Mouse (Mus musculus): ENCODE measurements at regions not wholly inside any gene's neighbourhood (a gene's known extent, or its start where the extent isn't known, plus 50 kb on each side); places are given as distances from the start of the nearest gene placed in this dataset.

DNA sequence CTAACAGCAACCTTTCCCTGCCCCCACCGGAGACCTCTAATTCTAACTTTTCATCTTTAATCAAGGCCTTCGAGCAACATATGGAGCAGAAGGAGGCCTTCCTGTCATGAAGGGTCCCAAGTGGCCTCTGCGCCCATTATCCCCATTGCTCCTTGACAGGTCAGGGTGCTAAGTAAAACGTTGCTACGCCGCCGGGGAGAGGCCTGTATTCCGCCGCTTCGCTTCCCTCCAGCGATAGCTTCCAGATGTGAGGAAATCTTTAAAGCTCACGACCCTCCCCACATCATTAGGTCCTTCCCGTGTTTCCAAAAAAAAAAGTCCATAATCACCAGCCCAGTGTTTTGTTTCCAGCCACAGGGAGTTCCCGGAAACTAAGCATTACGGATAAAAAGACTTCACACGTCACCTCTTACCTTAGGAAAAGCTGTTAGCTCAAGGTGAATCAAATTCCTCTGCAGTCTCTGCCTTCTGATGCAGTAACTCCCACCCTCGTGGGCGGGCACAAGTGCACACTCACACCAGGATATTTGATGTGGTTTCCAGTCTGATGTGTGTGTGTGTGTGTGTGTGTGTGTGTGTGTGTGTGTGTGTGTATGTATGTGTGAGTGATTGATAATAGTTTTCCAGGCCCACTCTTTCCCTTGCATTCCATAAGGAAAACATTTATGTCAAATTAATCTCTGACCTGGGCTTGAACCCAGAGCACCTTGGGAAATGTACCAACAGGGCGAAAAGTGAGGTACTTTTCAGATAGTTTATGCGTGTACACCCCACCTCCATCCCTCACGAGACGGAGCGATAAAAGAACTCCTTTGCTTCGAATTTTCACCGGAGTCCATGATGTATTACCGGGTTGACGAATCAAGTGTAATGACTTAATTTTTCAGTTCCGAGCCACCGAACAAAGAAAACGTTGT lies 107.5 kb downstream of the Gm45692 start:
- H3K36me3 ChIP-seq (ENCODE audit: control insufficient read depth, insufficient read depth, low read length) = no peaks in the 10 kb centered on the region
- no peaks in the 10 kb centered on the region for H3K9me3 ChIP-seq (ENCODE audit: control insufficient read depth, low read length)
- H3K27ac ChIP-seq (ENCODE audit: low read depth, low read length) = no peak overlapping the region
- no peak overlapping the region for H3K4me3 ChIP-seq (ENCODE audit: low read length)
- H3K9ac ChIP-seq (ENCODE audit: low read depth, low read length) = no peak overlapping the region
- H3K4me1 ChIP-seq (ENCODE audit: control insufficient read depth, insufficient read depth, low read length) = no peaks in the 10 kb centered on the region
- H3K27me3 ChIP-seq (ENCODE audit: control insufficient read depth, insufficient read depth, low read length) = no peaks in the 10 kb centered on the region
- H3K4me2 ChIP-seq (replicated peaks; ENCODE audit: low read depth, low read length) = no peak overlapping the region
- WGBS = 38% methylated on average over 30 of the region's 30 CpGs
- no peak for ATAC-seq (ENCODE audit: low FRiP score, low TSS enrichment)

DNA sequence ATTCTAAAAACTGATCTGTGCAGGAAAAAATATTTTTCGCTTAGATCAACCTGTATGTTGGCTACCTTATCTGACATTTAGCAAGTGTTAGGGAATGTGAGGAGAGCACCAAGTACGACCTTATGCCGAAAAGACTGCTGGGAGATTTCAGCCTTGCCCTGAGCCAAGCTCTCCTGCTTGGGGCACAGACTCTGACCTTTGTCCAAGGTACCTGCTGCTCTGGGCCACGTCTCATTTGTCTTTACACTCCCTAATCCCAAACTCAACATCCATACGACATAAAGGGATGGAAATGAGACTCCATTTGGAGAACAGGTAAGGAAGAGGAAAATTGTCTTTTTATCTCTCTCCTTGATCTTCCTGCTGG lies 108.2 kb downstream of the Gm45692 start:
- Histone ChIP-seq H3K4me2 (replicated peaks; ENCODE audit: low read depth, low read length) (no peak overlapping the region), H3K36me3 (ENCODE audit: control insufficient read depth, insufficient read depth, low read length) (no peaks in the 10 kb centered on the region), H3K27ac (ENCODE audit: low read depth, low read length) (no peak overlapping the region), H3K4me3 (ENCODE audit: low read length) (no peak overlapping the region), H3K9me3 (ENCODE audit: control insufficient read depth, low read length) (no peaks in the 10 kb centered on the region), H3K9ac (ENCODE audit: low read depth, low read length) (no peak overlapping the region), H3K27me3 (ENCODE audit: control insufficient read depth, insufficient read depth, low read length) (no peaks in the 10 kb centered on the region), H3K4me1 (ENCODE audit: control insufficient read depth, insufficient read depth, low read length) (no peaks in the 10 kb centered on the region)
- 54% methylated on average over 5 of the region's 5 CpGs for WGBS
- no peak for ATAC-seq (ENCODE audit: low FRiP score, low TSS enrichment)

DNA sequence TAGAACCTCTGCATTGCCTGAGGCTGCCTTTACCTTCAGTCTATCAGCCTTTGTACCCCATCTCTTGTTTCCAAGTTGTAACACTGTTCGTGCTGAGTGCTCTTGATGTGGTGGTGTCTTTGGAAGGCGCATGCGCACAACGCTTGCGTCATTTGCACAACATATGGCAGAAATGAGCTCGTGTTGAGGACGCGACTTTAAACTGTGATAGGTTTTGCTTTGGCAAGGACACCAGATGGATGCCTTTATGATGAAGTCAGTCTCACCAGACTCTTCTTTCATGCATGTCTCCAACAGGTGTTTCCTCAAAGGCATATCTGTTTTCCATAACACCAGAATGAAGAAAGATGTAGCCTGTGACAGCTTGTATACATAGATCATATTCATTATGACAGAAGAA lies 110.2 kb downstream of the Gm45692 start:
- H3K4me2 ChIP-seq (replicated peaks; ENCODE audit: low read depth, low read length) = no peak overlapping the region
- no peaks in the 10 kb centered on the region for H3K27me3 ChIP-seq (ENCODE audit: control insufficient read depth, insufficient read depth, low read length)
- ATAC-seq (ENCODE audit: low FRiP score, low TSS enrichment) = no peak
- H3K36me3 ChIP-seq (ENCODE audit: control insufficient read depth, insufficient read depth, low read length) = no peaks in the 10 kb centered on the region
- no peak overlapping the region for H3K27ac ChIP-seq (ENCODE audit: low read depth, low read length)
- H3K9me3 ChIP-seq (ENCODE audit: control insufficient read depth, low read length) = no peaks in the 10 kb centered on the region
- no peak overlapping the region for H3K9ac ChIP-seq (ENCODE audit: low read depth, low read length)
- H3K4me1 ChIP-seq (ENCODE audit: control insufficient read depth, insufficient read depth, low read length) = no peaks in the 10 kb centered on the region
- WGBS = 92% methylated on average over 8 of the region's 8 CpGs
- H3K4me3 ChIP-seq (ENCODE audit: low read length) = no peak overlapping the region

DNA sequence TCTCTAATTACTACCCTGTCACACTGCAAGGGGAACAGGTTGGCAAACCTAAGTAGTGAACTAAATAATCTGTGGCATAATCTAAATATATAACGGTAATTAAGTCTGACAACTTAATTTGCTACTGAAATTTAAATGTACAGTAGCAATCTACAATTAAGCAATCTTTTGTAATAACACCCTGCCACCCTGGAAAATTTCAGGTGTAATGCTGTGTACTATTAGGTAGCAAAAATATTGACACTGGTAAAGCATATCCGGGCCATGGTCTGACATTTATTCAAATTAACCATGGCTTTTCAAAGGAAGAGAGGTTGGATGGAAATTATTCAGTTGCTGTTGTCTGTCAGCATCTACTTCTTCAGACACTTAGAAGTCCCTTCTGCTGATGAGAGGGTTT lies 119.7 kb downstream of the Gm45692 start:
- Histone ChIP-seq H3K36me3 (ENCODE audit: control insufficient read depth, insufficient read depth, low read length) (no peaks in the 10 kb centered on the region), H3K27ac (ENCODE audit: low read depth, low read length) (no peak overlapping the region), H3K27me3 (ENCODE audit: control insufficient read depth, insufficient read depth, low read length) (no peaks in the 10 kb centered on the region), H3K4me2 (replicated peaks; ENCODE audit: low read depth, low read length) (no peak overlapping the region), H3K4me3 (ENCODE audit: low read length) (no peak overlapping the region), H3K9ac (ENCODE audit: low read depth, low read length) (no peak overlapping the region), H3K4me1 (ENCODE audit: control insufficient read depth, insufficient read depth, low read length) (no peaks in the 10 kb centered on the region), H3K9me3 (ENCODE audit: control insufficient read depth, low read length) (no peaks in the 10 kb centered on the region)
- 89% methylated on average over 2 of the region's 2 CpGs for WGBS
- ATAC-seq (ENCODE audit: low FRiP score, low TSS enrichment) = no peak

DNA sequence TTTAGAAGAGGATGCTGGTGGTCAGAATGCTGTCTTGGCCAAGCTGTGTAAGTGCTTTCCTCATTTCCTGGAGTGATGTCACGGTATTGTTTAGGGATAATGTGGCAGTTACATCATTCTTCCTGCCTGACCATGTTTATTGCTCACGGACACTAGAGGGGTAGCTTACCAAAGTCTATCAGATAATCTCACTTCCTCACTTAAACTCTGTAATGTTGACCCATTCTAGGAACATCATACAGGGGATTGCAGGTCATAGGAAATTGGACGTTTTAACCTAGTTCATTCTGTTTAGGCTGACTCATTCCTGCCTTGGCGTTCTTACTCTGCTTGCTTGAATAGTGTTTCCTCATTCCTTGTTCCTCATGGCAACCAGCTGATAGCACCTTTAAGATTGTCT lies 120.3 kb downstream of the Gm45692 start:
- no peak for ATAC-seq (ENCODE audit: low FRiP score, low TSS enrichment)
- Histone ChIP-seq H3K4me3 (ENCODE audit: low read length) (no peak overlapping the region), H3K27ac (ENCODE audit: low read depth, low read length) (no peak overlapping the region), H3K4me2 (replicated peaks; ENCODE audit: low read depth, low read length) (no peak overlapping the region), H3K36me3 (ENCODE audit: control insufficient read depth, insufficient read depth, low read length) (no peaks in the 10 kb centered on the region), H3K4me1 (ENCODE audit: control insufficient read depth, insufficient read depth, low read length) (no peaks in the 10 kb centered on the region), H3K9ac (ENCODE audit: low read depth, low read length) (no peak overlapping the region), H3K27me3 (ENCODE audit: control insufficient read depth, insufficient read depth, low read length) (no peaks in the 10 kb centered on the region), H3K9me3 (ENCODE audit: control insufficient read depth, low read length) (no peaks in the 10 kb centered on the region)
- 57% methylated on average over 4 of the region's 4 CpGs for WGBS

DNA sequence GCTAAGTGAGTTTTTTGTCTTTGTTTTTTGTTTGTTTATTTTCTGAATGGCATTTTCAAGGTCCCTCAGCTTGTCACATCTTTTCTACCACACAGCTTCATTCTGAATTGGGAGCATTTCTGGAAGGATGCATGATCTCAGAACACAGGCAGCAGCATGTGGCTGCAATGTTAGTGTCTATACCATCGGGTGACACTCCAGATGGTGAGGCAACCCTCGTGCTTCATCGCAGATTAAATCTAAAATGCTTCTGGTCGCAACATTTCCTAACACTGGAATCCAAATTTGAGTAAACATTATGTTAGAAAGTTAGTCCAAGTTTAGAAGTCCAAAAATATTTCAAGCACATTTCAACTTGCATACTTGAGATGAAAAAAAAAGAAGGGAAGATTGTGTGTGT lies 124.4 kb downstream of the Gm45692 start:
- no peak overlapping the region for H3K4me3 ChIP-seq (ENCODE audit: low read length)
- WGBS = 80% methylated on average over 4 of the region's 4 CpGs
- no peak for ATAC-seq (ENCODE audit: low FRiP score, low TSS enrichment)

DNA sequence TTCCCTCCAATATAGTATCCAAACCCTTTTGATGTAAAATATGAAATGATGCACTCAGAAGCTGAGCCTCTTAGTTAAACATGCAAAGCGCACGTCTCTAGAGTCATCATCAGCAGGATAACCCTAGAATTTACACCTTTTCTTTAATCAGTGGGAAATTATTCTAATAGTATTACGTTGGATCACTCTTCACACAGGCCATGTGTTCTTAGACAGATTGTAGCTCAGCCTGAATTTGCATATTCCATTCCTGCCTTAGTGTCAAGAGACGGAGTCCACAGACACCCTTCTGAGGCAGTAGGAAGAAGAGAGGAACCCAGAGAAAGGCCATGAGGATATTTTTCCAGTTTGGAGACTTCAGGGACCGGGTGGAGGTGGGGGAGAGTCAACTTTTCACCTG lies 125.0 kb downstream of the Gm45692 start:
- Histone ChIP-seq H3K9me3 (ENCODE audit: control insufficient read depth, low read length) (no peaks in the 10 kb centered on the region), H3K4me2 (replicated peaks; ENCODE audit: low read depth, low read length) (no peak overlapping the region), H3K36me3 (ENCODE audit: control insufficient read depth, insufficient read depth, low read length) (no peaks in the 10 kb centered on the region), H3K9ac (ENCODE audit: low read depth, low read length) (no peak overlapping the region), H3K4me3 (ENCODE audit: low read length) (no peak overlapping the region), H3K4me1 (ENCODE audit: control insufficient read depth, insufficient read depth, low read length) (no peaks in the 10 kb centered on the region), H3K27ac (ENCODE audit: low read depth, low read length) (no peak overlapping the region), H3K27me3 (ENCODE audit: control insufficient read depth, insufficient read depth, low read length) (no peaks in the 10 kb centered on the region)
- WGBS = 87% methylated on average over 5 of the region's 5 CpGs
- no peak for ATAC-seq (ENCODE audit: low FRiP score, low TSS enrichment)

More for the DNA sequence above, 124.4 kb downstream of the Gm45692 start:
- H3K9me3 ChIP-seq (ENCODE audit: control insufficient read depth, low read length) = no peaks in the 10 kb centered on the region
- no peaks in the 10 kb centered on the region for H3K27me3 ChIP-seq (ENCODE audit: control insufficient read depth, insufficient read depth, low read length)
- H3K9ac ChIP-seq (ENCODE audit: low read depth, low read length) = no peak overlapping the region
- H3K4me2 ChIP-seq (replicated peaks; ENCODE audit: low read depth, low read length) = no peak overlapping the region
- H3K27ac ChIP-seq (ENCODE audit: low read depth, low read length) = no peak overlapping the region
- H3K4me1 ChIP-seq (ENCODE audit: control insufficient read depth, insufficient read depth, low read length) = no peaks in the 10 kb centered on the region
- H3K36me3 ChIP-seq (ENCODE audit: control insufficient read depth, insufficient read depth, low read length) = no peaks in the 10 kb centered on the region

DNA sequence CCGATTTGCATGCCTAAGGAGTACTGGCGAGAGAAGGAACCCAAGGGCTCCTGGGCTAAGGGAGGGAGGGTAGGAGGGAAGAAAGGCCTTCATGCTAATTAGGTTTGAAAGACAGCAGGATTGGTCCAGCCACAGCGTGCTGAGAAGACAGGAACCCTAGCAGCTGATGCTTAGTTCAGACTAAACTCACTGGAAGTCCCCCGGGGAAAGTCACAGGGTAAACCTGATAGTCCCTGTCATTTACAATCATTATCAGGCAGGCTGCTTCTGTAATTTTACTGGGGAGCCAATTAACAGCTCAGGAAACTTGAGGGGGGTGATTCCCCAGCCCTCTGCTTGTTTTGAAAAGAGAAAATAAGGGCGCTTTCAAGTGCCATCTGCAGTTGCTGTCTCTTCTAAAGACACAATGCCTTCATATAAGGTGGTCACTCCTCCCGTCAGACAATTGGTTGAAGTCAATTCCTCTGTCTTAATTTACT lies 135.9 kb downstream of the Gm45692 start:
- 22% methylated on average over 6 of the region's 6 CpGs for WGBS
- H3K9me3 ChIP-seq (ENCODE audit: control insufficient read depth, low read length) = peaks cover 4% of the 10 kb centered on the region; the same call in 1 of the 2 replicates
- H3K9ac ChIP-seq (ENCODE audit: low read depth, low read length) = no peak overlapping the region
- no peaks in the 10 kb centered on the region for H3K36me3 ChIP-seq (ENCODE audit: control insufficient read depth, insufficient read depth, low read length)
- no peaks in the 10 kb centered on the region for H3K27me3 ChIP-seq (ENCODE audit: control insufficient read depth, insufficient read depth, low read length)
- no peak for ATAC-seq (ENCODE audit: low FRiP score, low TSS enrichment)
- H3K4me3 ChIP-seq (ENCODE audit: low read length) = no peak overlapping the region
- H3K27ac ChIP-seq (ENCODE audit: low read depth, low read length) = no peak overlapping the region
- H3K4me1 ChIP-seq (ENCODE audit: control insufficient read depth, insufficient read depth, low read length) = no peaks in the 10 kb centered on the region
- no peak overlapping the region for H3K4me2 ChIP-seq (replicated peaks; ENCODE audit: low read depth, low read length)

DNA sequence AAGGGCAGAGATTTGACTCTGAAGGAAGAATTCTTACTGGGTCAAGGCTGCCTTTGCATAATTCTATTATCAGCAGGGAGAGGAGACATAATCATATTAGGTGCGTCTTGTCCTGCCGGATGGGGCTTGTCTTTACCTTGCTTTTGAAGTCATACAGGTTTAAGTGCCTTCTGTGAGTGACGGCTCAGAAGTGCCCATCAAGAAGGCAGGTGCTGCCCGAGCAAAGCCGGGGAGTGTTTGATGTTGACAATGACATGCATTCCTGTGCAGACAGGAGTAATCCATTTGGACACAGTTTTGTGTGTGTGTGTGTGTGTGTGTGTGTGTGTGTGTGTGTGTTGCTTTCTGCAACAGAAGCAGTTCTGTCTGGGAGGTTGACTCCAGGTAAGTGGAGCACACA lies 141.0 kb downstream of the Gm45692 start:
- Histone ChIP-seq H3K27ac (ENCODE audit: low read depth, low read length) (no peak overlapping the region), H3K27me3 (ENCODE audit: control insufficient read depth, insufficient read depth, low read length) (no peaks in the 10 kb centered on the region), H3K4me2 (replicated peaks; ENCODE audit: low read depth, low read length) (no peak overlapping the region), H3K4me1 (ENCODE audit: control insufficient read depth, insufficient read depth, low read length) (no peaks in the 10 kb centered on the region), H3K9ac (ENCODE audit: low read depth, low read length) (no peak overlapping the region), H3K9me3 (ENCODE audit: control insufficient read depth, low read length) (no peaks in the 10 kb centered on the region), H3K4me3 (ENCODE audit: low read length) (no peak overlapping the region), H3K36me3 (ENCODE audit: control insufficient read depth, insufficient read depth, low read length) (no peaks in the 10 kb centered on the region)
- WGBS = 59% methylated on average over 5 of the region's 5 CpGs
- ATAC-seq (ENCODE audit: low FRiP score, low TSS enrichment) = no peak
